Mouse (Mus musculus) hindbrain, embryonic 14.5 days (tissue): ENCODE measurements around the gene Sin3a. TPM values are rescaled to one million over a fixed set of nuclear protein-coding genes. Genes with fewer than 3 reads are reported as not detected.

Experiments
- ATAC-seq: fragments of 200-750 bp; cut with Nextera tagmentation; 2 replicates; pipeline ENCODE4 v1.8.0; 2017; ENCODE audit warnings: moderate number of reproducible peaks, mild to moderate bottlenecking, moderate TSS enrichment, moderate library complexity; ENCODE audit not compliant: low FRiP score
- DNase-seq: peaks from one replicate; pipeline ENCODE4 v3.0.0-alpha.2; 2015; ENCODE audit warnings: low spot score
- H3K27ac ChIP-seq: fragments of 300-500 bp; sonication (generic); 2 replicates; pipeline ENCODE4 v1.5.1; 2014; ENCODE audit warnings: mild to moderate bottlenecking, moderate library complexity
- H3K27me3 ChIP-seq: fragments of 300-500 bp; sonication (generic); 2 replicates; pipeline ENCODE4 v1.6.1; 2014; ENCODE audit warnings: mild to moderate bottlenecking, low read length, mixed read lengths; ENCODE audit not compliant: control insufficient read depth, insufficient read depth
- H3K36me3 ChIP-seq: fragments of 300-500 bp; sonication (generic); replicated peaks from 2 replicates; pipeline ENCODE4 v1.6.1; 2014; ENCODE audit not compliant: control insufficient read depth, insufficient read depth
- H3K4me1 ChIP-seq: fragments of 300-500 bp; sonication (generic); replicated peaks from 2 replicates; pipeline ENCODE4 v1.6.1; 2014; ENCODE audit warnings: antibody characterized with exemption, low read length, mixed read lengths; ENCODE audit not compliant: control insufficient read depth, insufficient read depth
- H3K4me2 ChIP-seq: fragments of 300-500 bp; sonication (generic); replicated peaks from 2 replicates; pipeline ENCODE4 v1.6.1; 2014; ENCODE audit warnings: mild to moderate bottlenecking, moderate library complexity
- H3K4me3 ChIP-seq: fragments of 300-500 bp; sonication (generic); replicated peaks from 2 replicates; pipeline ENCODE4 v1.5.1; 2014; ENCODE audit warnings: mild to moderate bottlenecking, low read length
- H3K9ac ChIP-seq: fragments of 300-500 bp; sonication (generic); 2 replicates; pipeline ENCODE4 v1.6.1; 2014
- H3K9me3 ChIP-seq: fragments of 300-500 bp; sonication (generic); 2 replicates; pipeline ENCODE4 v1.6.1; 2016; ENCODE audit warnings: low read length; ENCODE audit not compliant: control insufficient read depth
- WGBS: fragments of 180-500 bp; shearing (Covaris S2); extraction: QIAGEN DNeasy Blood & Tissue Kit; methylation state at CpG from one replicate; pipeline ENCODE4 v1.1.7; 2014; 5-methylcytosine and 5-hydroxymethylcytosine counted together
- polyA plus RNA-seq: library from polyadenylated mRNA; unstranded; fragments of >200 nt; fragmentation: Nextera tagmentation; extraction: Ambion mirVana; gene quantifications from 2 replicates; pipeline ENCODE4 v1.2.1, GENCODE M21; 2014

Gene Sin3a
- polyA plus RNA-seq, 1 experiment from 2014 or later: 28.2 TPM

DNA sequence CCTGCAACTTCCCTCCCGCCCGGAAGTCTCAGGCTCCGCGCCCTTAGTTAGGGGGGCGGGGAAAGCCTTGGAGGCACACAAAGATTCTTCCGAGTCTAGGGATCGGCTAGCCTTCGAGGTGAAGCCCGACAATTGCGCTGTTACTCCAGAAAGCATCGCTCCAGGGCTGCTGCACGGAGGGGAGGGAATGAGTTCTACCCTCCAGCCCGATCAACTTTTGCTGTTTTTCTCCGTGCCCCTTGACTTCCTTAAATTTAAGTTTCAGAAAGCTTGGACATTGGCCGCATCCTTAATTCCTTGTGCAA, 1.9 kb downstream of the Sin3a start:
- H3K9me3 ChIP-seq: no peaks in the 10 kb centered on the region
- under 1% methylated on average over 15 of the region's 15 CpGs for WGBS
- H3K4me2 ChIP-seq: peak overlapping the region; percentile 87
- peak overlapping the region; percentile 34 for H3K27ac ChIP-seq
- ATAC-seq (no peak), DNase-seq (no peak)
- no peaks in the 10 kb centered on the region; the same call in 1 of the 2 replicates for H3K36me3 ChIP-seq
- H3K27me3 ChIP-seq: no peaks in the 10 kb centered on the region
- H3K4me1 ChIP-seq: peaks cover 33% of the 10 kb centered on the region
- peak overlapping the region; percentile 68 for H3K4me3 ChIP-seq
- H3K9ac ChIP-seq: peak overlapping the region; percentile 49

GRCm38 (mm10) chr9:57074171-57074821, 2.5 kb downstream of the Sin3a start:
- Histone ChIP-seq H3K9ac (peak overlapping the region; percentile 49), H3K4me2 (peak overlapping the region; percentile 87), H3K27me3 (no peaks in the 10 kb centered on the region), H3K27ac (peak overlapping the region; percentile 83), H3K9me3 (no peaks in the 10 kb centered on the region), H3K36me3 (no peaks in the 10 kb centered on the region), H3K4me3 (peak overlapping the region; percentile 68), H3K4me1 (peaks cover 33% of the 10 kb centered on the region)
- 6% methylated on average over 21 of the region's 21 CpGs for WGBS
- DNase-seq (no peak), ATAC-seq (no peak)

GRCm38 (mm10) chr9:57074822-57075603, 3.2 kb downstream of the Sin3a start:
- 6% methylated on average over 17 of the region's 17 CpGs for WGBS
- Histone ChIP-seq H3K27ac (peak overlapping the region; percentile 83), H3K4me2 (peak overlapping the region; percentile 87)

GRCm38 (mm10) chr9:57075681-57076381, 4.0 kb downstream of the Sin3a start:
- DNase-seq: peak; percentile 97
- Histone ChIP-seq H3K9me3 (no peaks in the 10 kb centered on the region), H3K4me1 (peaks cover 33% of the 10 kb centered on the region), H3K4me2 (peak overlapping the region; percentile 87), H3K36me3 (no peaks in the 10 kb centered on the region), H3K27me3 (no peaks in the 10 kb centered on the region), H3K9ac (peak overlapping the region; percentile 74), H3K27ac (peak overlapping the region; percentile 96), H3K4me3 (peak overlapping the region; percentile 68)
- peak; percentile 93 for ATAC-seq
- WGBS: 0% methylated on average over 42 of the region's 43 CpGs

More at GRCm38 (mm10) chr9:57074822-57075603, 3.2 kb downstream of the Sin3a start:
- Histone ChIP-seq H3K4me3 (peak overlapping the region; percentile 68), H3K27me3 (no peaks in the 10 kb centered on the region), H3K36me3 (no peaks in the 10 kb centered on the region), H3K9ac (peak overlapping the region; percentile 56), H3K4me1 (peaks cover 33% of the 10 kb centered on the region), H3K9me3 (no peaks in the 10 kb centered on the region)
- DNase-seq (peak; percentile 58), ATAC-seq (no peak)

- ATAC-seq: peak; percentile 18
- H3K27me3 ChIP-seq: no peaks in the 10 kb centered on the region
- WGBS: under 1% methylated on average over 59 of the region's 72 CpGs
Observed at GRCm38 (mm10) chr9:57076701-57077660, 5.1 kb downstream of the Sin3a start.

GRCm38 (mm10) chr9:57082236-57082635, 10.4 kb downstream of the Sin3a start:
- H3K9me3 ChIP-seq: no peaks in the 10 kb centered on the region
- no peaks in the 10 kb centered on the region for H3K27me3 ChIP-seq
- no peak overlapping the region for H3K4me3 ChIP-seq
- H3K36me3 ChIP-seq: peaks cover 21% of the 10 kb centered on the region
- DNase-seq: no peak
- H3K4me1 ChIP-seq: peaks cover 10% of the 10 kb centered on the region; the same call in 1 of the 2 replicates
- 79% methylated on average over 3 of the region's 3 CpGs for WGBS
- H3K27ac ChIP-seq: no peak overlapping the region
- H3K9ac ChIP-seq: no peak overlapping the region
- no peak overlapping the region for H3K4me2 ChIP-seq
- ATAC-seq: no peak

More at GRCm38 (mm10) chr9:57076701-57077660, 5.1 kb downstream of the Sin3a start:
- no peaks in the 10 kb centered on the region for H3K36me3 ChIP-seq
- H3K9me3 ChIP-seq: no peaks in the 10 kb centered on the region
- peak; percentile 76 for DNase-seq
- peak overlapping the region; percentile 74 for H3K9ac ChIP-seq
- peak overlapping the region; percentile 70 for H3K4me2 ChIP-seq
- H3K4me3 ChIP-seq: peak overlapping the region; percentile 68
- H3K27ac ChIP-seq: peak overlapping the region; percentile 96
- peaks cover 25% of the 10 kb centered on the region for H3K4me1 ChIP-seq

DNA sequence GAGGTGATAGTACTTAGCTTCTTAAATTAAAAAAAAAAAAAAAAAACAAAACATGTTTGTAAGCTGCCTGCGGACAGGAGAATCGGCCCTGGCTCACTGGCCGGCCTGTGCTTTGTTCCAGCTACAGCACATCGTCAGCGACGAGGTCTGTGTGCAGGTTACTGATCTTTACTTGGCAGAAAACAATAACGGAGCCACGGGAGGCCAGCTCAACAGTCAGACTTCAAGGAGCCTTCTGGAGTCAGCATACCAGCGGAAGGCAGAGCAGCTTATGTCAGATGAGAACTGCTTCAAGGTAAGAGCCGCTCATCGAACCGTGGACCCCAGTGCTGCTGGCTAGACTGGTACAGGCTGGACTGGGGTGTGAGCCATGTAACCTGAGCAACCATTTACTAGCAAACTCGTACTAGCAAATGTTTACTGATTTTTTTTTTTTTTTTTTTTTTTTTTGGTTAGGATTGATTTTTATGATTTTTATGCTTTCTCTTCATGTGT, 45.5 kb downstream of the Sin3a start:
- H3K9ac ChIP-seq: no peak overlapping the region
- H3K4me1 ChIP-seq: no peaks in the 10 kb centered on the region
- WGBS: 94% methylated on average over 13 of the region's 13 CpGs
- ATAC-seq (no peak), DNase-seq (no peak)
- H3K36me3 ChIP-seq: peaks cover 97% of the 10 kb centered on the region
- H3K4me2 ChIP-seq: no peak overlapping the region
- no peaks in the 10 kb centered on the region for H3K27me3 ChIP-seq
- no peak overlapping the region for H3K4me3 ChIP-seq
- H3K9me3 ChIP-seq: no peaks in the 10 kb centered on the region
- H3K27ac ChIP-seq: no peak overlapping the region

- Histone ChIP-seq H3K27ac (no peak overlapping the region), H3K9me3 (no peaks in the 10 kb centered on the region), H3K4me3 (no peak overlapping the region), H3K36me3 (peaks cover 47% of the 10 kb centered on the region), H3K9ac (no peak overlapping the region), H3K27me3 (no peaks in the 10 kb centered on the region), H3K4me1 (peaks cover 14% of the 10 kb centered on the region), H3K4me2 (peak overlapping the region; percentile 90)
- ATAC-seq: no peak
- DNase-seq: no peak
Observed at GRCm38 (mm10) chr9:57129641-57130040, 57.8 kb downstream of the Sin3a start.
